Mouse (Mus musculus) adrenal gland, postnatal 14 days (tissue): ENCODE data around the gene Gm813. TPM values are rescaled to one million over a fixed set of nuclear protein-coding genes. Genes with fewer than 3 reads are reported as not detected.
"Not testable (repeated sequence)": the region's sequence is repeated elsewhere in the genome, so short reads cannot be mapped to it uniquely, and the experiment has no call there.

ENCODE experiments used
- DNase-seq: peaks from one replicate; pipeline ENCODE4 v3.0.0; 2021; ENCODE audit warnings: mixed read lengths
- long read RNA-seq, 2 experiments: library from polyadenylated mRNA; stranded (forward); transcript quantifications; one replicate each; pipeline ENCODE4 v2.0.0; 2021
- total RNA-seq: library from RNA; stranded (reverse); gene quantifications from 2 replicates; pipeline ENCODE4 v1.2.3, GENCODE M21; 2021

Gm813 gene
- not detected in 2 replicates for total RNA-seq
- long read RNA-seq, experiment 1: 0 reads
- long read RNA-seq, experiment 2: 0 reads

GRCm38 (mm10) chr16:58616878-58617277 lies at the start of gene Gm813:
Gene Gm813 (minus strand): TSS chr16:58616978.
- DNase-seq: no peak

- DNase-seq: not testable (repeated sequence)
Measured at GRCm38 (mm10) chr16:58665137-58665536, 48.4 kb upstream of the Gm813 start.

DNA sequence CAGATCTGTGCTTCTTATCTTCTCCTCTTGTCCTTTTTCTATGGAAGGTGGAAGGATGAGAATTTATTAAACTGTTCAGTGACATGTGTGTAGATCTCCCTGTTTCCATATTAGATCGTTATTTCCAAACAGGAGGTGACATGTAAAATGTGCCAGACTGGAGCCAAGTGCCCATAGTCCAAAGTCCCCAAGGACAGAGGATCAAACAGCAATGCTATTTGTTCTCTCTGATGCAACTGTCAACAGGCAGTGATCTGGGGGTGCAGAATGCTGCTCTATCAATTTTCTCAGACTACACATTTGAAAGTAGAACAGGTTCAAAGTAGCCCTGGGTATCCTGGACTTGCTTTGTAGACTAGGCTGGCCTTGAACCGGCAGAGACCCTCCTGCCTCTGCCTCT lies 47.0 kb upstream of the Gm813 start:
- DNase-seq: no peak

GRCm38 (mm10) chr16:58663021-58663420 lies 46.2 kb upstream of the Gm813 start:
- no peak for DNase-seq

DNA sequence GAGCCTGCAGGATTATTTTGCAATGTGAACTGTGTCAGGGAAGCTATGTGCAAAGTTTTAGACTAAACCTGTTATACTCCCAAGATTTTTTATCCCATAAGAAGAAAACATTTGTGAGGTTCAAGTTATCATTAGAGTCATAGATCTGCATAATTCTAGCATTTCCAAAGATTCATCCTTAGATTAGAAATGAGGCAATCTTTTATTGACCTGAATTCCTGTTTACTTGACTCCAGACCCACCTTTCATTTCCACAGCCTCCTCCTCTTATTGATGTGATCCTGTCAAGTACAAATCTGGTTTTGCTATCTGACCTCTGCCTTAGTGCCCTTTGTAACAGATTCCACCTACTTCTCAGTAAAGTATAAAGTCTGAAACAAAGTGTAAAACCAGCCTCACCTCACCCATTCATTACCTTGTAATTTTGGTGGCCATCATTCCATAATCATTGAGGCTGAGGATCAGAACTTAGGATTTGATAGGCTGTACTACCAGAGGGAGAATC lies 45.6 kb upstream of the Gm813 start:
- DNase-seq: no peak

- no peak for DNase-seq
Measured at GRCm38 (mm10) chr16:58661826-58662225, 45.0 kb upstream of the Gm813 start.

DNA sequence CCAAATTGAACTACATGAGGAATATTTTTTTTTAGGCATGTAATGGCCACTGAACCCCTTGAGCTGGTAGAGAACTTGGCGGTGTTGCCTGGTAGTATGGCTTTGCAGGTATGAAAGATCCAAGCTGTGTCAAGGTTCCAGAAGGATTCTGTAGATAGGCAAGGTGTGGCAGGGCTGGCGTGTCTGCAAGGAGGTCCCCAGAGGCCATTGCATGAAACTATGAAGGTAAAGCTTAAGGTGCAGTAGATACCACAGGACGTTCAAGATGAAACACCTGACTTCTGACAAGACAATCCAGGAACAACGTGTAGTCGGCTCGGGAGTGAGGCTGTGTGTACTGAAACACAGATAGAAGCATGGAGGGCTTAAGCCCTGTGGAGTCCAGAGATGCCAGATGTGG lies 41.9 kb upstream of the Gm813 start:
- no peak for DNase-seq

DNA sequence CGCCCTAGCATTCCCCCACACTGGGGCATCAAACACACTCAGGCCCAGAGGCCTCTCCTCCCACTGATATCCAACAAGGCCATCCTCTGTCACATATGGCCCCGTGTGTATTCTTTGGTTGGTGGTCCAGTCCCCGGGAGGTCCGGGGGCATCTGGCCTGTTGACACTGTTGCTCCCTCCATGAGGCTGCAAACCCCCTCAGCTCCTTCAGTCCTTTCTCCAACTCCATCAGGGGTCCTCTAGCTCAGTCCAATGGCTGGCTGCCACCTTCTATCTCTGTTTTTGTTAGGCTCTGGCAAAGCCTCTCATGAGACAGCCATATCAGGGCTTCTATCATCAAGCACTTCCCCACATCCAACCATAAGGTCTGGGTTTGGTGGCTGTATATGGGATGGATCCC lies 39.7 kb upstream of the Gm813 start:
- DNase-seq: no peak

GRCm38 (mm10) chr16:58655751-58656150 lies 39.0 kb upstream of the Gm813 start:
- DNase-seq: no peak

- DNase-seq: no peak
Measured at GRCm38 (mm10) chr16:58649979-58650378, 33.2 kb upstream of the Gm813 start.

DNA sequence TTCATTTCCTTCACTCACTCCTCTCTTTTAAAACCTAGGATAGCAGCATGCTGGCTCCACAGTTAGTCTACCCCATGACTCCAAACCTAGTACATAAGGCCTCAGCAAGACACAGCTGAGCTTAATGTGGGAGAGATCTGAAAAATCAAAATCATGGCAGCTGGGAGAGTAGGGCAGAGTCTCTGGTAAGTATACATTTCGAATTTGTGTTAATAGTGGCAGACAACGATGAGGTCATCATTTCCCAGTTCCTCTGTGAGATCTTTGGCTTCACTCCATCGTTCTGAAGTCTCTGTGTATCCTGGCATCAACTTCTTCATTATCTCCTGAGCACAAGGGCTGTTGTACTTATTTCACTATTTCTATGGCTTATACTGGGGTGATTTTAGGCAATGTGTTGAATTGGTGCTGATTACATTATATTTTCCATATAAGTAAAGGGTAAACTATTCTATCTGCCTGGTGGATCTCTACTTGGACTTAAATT lies 22.0 kb upstream of the Gm813 start, which contains the start of gene E330017A01Rik:
TSS of gene E330017A01Rik (minus strand) at position 51 of the 487 bp plus-strand sequence.
- DNase-seq: no peak

DNA sequence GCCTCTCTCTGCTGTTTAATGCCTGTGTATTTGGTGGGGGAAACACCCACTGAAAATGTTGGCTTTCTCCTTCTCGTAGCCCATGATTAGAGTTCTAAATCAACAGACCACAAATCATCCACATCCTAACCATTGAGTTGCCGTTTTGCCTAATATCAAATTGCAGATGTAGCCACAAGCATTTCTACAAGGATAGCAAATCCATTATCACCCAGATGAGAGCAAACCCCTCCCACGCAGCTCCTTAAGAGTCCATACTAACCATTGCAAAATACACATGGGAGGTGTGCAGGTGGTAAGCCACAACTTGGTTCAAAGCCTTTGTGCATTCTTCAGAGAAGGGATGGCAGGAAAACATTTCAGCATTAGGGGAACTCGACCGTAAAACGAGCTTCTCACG lies 21.2 kb upstream of the Gm813 start:
- no peak for DNase-seq

GRCm38 (mm10) chr16:58637448-58637847 lies 20.7 kb upstream of the Gm813 start:
- no peak for DNase-seq

DNA sequence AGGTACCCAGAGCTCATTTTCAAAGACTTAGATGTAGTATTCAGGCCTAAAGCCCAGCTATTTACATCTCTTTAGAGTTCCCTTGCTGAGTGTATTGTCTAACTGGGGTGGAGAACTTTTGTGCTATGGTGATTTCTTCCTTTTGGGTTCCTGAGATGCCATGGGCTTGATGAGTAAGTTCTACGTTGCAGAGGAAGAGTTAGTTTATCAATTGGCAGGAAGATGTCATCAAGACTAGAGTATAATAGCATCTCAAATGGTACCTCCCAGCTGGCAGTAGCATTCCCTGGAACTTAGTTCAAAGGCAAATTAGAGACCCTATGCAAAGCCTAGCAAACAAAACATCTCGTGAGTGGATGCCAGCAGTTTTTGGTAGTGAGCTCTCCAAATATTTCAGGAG lies 19.1 kb upstream of the Gm813 start:
- no peak for DNase-seq

DNA sequence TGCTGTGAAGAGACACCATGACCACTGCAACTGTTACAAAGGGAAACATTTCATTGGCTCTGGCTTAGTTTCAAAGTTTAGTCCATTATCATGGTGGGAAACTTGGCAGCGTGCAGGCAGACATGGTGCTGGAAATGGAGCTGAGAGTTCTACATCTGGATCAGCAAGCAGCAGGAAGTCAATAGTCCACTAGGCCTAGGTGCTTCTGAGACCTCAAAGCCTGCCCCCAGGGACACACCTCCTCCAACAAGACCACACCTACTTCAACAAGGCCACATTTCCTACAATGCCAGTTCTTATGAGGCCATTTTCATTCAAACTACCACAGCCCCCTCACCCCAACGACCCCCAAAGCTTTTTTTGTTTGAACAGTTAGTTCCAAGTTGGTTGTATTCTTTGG lies 13.0 kb upstream of the Gm813 start:
- no peak for DNase-seq

DNA sequence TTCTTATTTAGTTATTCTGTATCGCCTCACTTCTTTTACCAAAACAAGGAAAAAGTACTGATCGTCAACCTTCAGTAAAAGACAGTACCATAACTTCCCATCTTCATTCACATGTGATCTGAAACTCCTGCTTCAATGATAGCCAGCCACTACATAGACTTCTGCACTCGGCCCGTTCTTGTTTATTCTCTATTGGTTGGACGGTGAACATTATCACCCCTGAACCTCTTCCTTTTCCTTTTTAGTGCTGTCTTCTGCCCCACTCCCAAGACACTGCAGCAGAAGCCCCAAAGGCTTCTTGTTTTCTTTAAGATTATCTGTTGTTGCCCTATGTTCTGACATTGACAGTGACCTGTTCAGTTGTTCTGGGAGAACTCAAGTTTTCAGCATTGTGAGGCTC lies 12.2 kb upstream of the Gm813 start:
- no peak for DNase-seq

GRCm38 (mm10) chr16:58628336-58628680 lies 11.5 kb upstream of the Gm813 start:
- no peak for DNase-seq

- DNase-seq: no peak
Measured at GRCm38 (mm10) chr16:58627597-58628335, 11.0 kb upstream of the Gm813 start.

DNA sequence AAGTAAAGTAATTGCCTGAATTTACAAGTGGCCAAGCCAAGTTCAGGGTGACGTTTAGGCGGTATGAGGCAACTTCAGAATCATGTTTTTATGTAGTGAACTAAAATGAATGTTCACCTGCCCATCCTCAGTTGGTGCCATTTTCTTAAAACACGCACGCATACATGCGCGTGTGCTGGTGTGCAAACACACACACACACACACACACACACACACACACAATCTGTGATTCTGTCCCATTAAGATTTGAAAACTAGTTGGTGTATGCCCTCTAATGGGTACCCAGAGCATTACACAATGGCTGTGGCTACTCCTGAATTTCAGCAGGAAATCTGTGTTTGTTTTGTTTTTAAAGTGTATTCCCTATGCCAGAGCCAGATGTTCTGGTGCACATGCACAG lies 7.2 kb upstream of the Gm813 start:
- DNase-seq: peak; percentile 45

- no peak for DNase-seq
Measured at GRCm38 (mm10) chr16:58623114-58623513, 6.3 kb upstream of the Gm813 start.

- no peak for DNase-seq
Measured at GRCm38 (mm10) chr16:58622377-58622776, 5.6 kb upstream of the Gm813 start.

- no peak for DNase-seq
Measured at GRCm38 (mm10) chr16:58617346-58617745, 568 bp upstream of the Gm813 start.

- no peak for DNase-seq
Measured at GRCm38 (mm10) chr16:58612969-58613368, 3.8 kb downstream of the Gm813 start.

DNA sequence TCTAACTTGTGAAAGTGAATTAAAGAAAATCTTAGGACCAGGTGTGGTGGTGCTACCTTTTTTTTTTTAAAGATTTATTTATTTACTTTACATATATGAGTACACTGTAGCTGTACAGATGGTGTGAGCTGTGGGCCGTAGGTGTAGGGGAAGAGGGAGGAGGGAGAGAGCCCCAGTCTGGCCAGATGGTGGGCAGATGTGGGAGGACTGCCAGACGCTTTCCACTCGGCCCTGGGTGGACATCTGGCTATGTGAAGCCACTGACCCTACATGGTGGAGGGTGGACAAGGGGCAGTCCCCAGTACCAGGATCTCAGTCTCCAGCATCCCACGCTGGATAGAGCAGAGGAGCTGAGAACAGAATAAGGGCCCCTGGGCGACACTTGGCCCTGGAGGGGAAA lies 9.7 kb downstream of the Gm813 start:
- no peak for DNase-seq
